Mouse (Mus musculus): ENCODE results near the gene Gga3.

Gene Gga3

DNA sequence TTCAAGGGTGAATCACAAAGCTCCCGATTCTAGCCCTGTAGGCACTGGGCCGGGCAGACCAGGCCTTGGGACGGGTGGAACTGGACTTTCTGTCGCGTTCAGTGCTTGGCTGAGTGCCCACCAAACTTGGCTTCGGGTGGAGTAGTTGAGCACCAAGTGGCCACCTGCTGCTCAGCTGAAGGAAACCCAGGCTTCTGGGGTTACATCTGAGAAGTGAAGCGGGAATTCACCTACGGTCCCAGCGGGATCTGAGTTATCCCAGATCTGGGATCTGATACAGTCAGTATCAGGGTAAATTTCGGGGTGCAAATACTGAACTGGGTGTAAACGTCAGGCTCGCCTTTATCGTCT lies 8.2 kb upstream of the Gga3 start:
- DNase-seq, result peak; percentile 74 to 75

DNA sequence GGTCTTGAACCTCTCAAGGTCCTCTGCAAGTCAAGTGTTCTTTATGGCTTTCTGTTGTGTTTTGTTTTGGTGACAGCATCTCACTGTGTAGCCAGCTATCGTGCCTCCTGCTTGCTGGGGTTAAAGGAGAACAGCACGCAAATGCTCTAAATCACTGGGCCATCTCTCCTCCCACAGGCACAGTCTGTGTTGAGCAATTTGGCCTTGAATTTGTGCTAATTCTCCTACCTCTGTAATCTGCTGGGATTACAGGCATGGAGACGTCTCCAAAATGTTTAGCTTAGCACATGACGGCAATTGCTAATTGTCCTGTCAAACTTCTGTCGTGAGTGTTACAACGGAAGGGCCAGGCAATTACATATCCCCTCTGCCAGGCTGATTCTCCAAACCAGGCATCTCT lies 7.3 kb upstream of the Gga3 start:
- no peak for DNase-seq

DNA sequence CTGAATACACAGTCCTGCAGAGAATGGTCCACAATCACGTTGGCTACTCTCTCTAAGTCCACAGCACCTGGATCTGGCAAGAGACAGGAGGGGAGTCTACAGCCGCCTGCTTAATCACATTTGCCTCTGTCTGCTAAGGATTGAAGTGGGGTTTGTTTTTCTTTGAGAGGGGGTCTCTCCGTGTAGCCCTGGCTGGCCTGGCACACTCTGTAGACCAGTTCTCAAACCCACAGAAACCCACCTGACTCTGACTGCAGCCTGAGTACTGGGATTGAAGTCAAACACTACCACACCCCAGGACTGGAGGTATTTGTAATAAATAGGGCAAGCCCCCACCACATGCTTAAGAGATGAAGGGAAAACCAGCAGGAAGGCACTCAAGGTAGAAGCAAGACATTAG lies 5.7 kb upstream of the Gga3 start:
- DNase-seq, result no peak

DNA sequence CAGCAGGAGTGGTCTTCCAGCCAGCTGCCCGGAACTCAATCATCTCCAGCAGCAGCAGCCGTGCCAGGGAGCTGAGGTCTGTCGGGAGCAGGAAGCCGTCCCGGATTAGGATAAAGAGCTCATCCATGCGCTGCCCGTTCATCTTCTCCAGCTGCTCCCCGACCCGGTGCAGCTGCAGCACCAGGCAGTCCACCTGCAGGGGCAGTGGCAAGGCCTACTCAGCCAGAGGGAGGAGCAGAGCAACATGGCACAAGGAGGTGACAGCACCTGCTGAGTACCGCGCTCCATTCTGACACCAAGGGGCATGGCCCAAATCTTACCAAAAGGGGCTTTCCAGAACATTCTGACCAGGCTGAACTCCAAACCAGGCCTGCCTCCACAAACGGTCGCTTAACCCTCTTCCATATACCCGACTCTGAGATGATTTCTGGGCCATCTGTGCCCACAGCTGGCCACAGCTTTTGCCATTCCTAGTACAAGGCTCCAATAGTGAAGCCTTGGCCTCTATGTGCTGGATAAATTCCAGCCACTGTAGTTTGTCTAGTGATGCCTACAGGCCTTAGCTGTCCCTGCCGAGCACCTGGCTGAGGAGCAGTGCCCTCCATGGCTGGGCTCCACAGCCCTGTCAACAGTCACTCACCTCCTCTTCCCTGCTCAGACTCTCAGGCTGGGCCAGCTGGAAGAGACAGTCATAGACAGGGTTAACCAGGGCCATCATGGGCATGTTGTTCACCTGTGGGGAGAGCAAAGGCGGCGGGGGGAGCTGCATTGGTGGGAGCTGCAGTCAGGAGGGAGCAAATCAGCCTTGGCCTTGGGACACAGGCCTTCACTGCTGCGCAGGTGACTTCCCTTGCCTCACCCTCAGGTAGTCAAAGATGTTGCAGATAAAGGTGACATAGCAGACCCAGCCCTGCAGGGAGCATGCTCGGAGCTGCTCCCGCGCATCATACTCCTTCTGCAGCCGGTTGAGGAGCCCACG lies 4.9 kb upstream of the Gga3 start:
- DNase-seq, result no peak

DNA sequence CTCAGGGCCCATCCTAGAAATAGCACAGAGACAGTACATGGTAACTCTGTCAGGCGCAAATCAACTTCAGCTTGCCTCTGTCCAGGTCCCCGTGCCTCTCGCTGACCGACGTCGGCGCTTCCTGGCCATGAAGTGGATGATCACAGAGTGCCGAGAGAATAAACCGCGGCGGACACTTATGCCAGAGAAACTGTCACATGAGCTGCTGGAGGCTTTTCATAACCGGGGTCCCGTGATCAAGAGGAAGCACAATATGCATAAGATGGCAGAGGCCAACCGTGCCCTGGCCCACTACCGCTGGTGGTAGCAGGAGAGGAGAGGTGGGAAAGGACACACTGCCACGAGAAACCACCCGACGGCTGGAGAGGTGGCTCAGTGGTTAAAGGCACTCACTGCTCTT lies 2.9 kb upstream of the Gga3 start:
- DNase-seq, result no peak

DNA sequence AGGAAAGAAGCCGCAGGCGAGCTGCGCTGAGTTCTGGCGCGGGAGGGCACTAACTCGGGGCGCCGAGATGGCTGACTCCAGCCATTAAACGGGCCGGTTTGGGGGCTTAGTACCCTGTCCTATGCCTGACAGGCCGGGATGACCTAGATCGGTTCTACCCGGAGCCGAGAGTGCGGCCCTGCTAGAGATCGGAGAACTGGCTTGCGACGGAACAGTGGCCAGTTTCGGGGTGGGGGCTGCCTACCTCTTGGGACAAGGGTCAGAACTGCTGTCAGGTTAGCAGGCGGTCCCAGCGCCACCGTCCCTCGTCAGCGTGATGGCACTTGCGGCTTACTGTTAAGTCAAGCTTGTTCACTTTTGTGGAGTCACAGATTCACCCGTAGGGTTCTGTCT lies 449 bp upstream of the Gga3 start:
- DNase-seq, result no peak

DNA sequence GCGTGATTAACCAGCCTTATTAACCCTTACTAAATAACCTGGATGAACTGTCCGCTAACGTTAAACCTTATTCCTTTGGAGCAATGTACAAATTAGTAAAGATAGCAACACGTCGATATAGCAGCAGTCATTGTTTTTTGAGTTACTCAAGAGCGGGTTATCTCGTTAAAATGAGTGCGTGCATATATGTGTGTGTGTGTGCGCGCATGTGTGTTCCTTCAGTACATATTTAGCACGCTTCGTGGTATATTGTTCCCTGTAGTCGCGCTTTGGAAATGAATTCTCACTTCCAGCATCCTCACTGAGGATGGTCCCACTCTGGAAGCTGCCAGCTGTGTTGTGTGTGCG lies 749 bp downstream of the Gga3 start:
- no peak for DNase-seq

DNA sequence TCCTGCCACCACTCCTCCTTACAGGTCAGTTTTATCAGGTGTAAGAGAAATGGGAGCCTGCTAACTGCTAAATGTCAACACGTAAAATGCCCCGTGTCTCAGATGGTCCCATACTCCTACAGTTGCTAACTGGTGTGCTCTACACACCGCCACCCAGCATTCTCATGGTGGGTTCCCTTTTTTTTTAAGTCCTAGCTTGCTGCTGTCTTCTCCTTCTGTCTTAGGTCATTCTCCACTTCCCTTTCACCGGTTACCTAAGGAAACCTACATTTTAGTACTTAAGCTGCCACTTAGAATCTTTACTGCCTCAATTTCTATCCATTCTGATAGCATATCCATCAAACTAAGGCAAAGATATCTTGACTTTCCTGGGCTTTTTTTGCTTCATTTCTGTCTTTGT lies 2.7 kb downstream of the Gga3 start:
- DNase-seq, result no peak

DNA sequence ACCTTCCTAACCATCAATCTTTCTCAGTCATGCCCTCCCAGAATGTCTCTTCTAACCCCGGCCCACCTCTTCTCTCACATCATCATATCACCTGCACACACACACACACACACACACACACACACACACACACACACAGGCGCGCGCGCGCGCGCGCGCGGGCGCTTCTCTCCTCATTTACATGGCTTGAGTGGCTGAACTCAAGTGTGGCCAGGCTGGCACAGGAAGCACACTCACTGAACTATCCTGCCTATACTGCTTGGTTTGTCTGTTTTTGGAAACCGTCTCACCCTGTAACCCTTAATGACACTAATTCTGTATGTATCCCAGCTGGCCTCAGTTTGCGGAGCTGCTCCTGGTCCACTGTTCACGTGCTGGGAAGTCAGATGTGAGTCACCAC lies 3.1 kb downstream of the Gga3 start:
- no peak for DNase-seq

DNA sequence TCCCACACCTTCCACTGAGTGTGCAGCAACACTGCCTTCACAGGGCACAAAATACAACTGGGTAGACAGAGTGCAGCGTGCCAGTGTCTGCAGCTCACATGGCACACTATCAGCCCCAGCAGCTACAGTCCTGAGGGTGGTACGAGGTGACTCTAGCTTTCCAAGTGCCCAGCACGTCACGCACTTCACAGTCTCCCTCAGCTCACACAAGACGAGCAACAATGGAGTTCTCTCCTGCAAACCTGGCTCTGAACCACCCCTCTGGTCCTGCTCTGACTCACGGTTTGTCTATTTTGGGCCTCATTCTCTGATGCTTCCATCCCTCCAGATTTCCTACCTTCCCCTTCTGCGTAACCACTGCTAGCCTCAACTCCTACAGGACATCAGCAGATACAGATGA lies 4.1 kb downstream of the Gga3 start:
- no peak for DNase-seq

DNA sequence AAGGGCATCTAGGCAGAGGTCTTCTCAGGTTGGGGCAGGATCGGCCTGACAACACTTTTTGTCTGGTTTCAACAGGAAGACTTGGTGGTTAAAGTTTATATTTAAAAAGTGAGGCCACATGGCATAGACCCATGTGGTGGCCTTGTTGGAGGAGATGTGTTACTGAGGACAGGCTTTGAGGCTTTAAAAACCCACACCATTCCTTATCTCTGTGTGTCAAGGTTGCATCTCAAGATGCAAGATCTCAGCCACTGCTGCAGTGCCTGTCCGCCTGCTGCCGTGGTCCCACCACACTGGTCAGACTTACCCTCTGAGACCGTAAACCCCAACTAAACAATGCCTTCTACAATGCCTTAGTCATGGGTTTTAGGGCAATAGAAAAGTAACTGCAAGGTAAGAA lies 5.5 kb downstream of the Gga3 start:
- no peak for DNase-seq

DNA sequence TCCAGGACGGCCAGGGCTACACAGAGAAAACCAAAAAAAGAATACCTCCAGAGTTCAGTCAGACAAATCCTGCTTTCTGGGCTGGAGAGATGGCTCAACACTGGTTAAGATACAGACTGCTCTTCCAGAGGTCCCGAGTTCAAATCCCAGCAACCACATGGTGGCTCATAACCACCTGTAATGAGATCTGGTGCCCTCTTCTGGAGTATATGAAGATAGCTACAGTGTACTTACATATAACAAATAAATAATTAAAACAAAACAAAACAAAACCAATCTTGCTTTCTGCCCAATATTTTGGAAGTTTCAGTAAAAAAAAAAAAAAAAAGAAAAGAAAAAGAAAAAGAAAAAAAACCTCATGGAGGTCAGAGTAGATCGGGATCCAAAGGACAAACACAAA lies 8.6 kb downstream of the Gga3 start:
- DNase-seq, result no peak

DNA sequence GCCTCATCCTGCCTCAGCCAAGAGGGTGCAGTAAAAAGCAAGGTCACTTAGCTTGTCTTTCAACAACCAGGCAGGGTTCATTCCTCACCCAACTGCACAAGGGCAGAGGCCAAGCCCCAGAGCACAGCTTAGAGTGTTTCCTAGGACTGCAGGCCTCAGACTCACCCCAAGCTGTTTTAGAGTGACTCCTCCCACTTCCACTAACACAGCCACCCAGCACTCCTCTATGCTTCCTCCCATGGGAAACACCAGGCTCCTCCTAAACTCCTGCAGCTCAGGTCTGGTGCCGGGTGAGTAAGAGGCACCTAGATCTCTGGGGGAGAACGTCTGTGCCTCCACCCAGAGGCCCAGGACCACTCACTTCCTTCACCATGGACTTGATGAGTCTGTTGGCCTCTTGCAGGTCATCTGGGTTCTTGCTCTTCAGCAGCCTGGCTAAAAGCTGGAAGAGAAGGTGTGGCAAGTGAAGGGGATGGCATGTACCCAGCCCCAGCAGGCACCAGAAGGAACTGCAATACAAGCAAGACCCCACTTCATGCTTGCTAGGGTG lies 13.2 kb downstream of the Gga3 start:
- no peak for DNase-seq

DNA sequence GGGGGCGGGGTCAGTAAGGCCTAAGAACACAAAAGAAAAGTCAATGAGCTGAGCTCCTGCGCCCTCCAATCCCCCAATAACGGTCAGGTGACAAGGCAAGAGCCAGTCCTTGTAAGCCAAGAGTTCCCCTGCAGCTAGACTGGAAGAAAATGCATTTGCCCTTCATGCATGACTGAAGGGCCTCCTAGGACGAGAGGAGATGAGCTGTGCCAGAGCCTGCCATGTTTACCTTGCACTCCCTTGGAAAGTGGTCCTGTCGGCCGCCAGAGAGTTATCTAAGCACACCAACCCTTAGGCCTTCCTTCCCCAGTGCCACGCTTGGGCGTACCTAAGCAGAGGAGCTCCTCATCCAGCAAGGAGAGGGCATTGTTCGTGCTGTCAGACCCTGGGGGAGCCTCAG lies 15.9 kb downstream of the Gga3 start:
- no peak for DNase-seq

DNA sequence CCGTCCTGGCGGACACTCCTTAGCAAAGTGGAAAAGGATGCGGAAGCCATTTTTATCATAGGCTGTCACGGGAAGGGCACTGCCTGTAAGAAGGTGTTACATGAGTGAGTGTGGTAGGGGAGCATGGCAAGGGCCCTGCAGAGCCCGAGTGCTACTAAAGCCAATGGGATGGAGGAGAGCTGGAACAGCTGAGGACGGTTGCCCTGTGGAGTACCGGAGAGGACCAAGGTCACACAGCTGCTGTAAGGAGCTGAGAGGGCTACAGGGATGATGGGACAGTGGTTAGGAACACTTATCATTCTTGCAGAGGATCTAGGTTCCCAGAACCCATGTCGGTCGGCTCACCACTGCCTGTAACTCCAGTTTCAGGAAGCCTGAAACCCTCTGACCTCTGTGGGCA lies 17.4 kb downstream of the Gga3 start:
- DNase-seq, result no peak

DNA sequence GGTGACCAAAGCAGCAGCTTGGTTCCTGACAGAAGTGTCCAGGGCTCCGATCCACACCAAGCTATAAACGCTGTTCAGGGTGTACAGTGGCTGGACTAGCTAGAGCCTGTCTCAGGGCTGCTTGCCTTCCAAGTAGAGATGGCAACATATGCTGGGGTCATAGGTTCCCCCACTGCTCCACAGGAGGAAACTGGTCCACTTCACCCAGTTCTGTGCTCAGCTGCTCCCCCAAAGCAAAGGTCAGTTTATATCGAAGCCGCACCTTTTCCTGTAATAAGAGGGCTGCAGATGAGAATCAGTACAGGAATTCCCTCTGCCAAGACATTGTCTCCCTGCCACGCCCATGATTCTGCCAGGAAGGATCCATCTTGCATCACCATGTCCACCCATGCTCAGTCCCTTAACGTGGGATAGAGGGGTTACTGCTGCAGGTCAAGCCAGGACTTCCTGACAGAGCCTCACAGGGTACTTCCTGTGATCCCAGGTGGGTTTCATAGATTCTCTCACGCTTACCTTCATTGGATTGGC lies 18.2 kb downstream of the Gga3 start:
- DNase-seq, result no peak

DNA sequence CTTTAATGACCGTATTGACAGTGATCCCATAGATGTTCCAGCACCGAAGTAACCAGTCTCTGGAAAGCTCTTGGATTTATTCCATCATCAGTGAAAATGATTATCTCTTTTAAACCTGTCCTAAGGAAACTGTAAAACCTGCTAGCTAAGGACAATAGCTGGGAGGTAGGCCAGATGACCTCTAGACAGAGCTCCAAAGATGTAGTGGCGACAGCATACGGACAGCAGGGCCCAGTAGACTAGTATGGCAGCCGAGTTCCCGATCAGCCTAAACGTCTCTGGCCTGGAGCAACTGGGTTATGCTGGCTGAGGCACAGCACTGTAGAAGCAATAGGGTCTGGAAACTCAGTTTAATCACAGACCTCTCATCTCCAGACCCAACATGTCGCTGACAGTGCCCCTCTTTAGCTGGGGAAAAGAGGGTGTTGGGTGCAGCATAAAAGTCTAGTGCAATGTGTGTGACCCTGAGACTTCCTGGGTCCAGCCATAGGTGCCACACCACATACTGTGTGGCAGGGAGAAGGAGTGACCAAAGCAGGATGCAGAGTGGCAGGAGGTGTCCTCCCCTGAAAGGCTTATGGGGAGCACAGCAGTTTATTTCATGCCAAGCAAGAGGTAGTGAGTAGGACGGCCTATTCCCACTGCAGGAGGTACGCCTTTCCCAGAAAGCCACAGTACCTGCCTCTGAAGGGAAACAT lies 19.3 kb downstream of the Gga3 start:
- no peak for DNase-seq

DNA sequence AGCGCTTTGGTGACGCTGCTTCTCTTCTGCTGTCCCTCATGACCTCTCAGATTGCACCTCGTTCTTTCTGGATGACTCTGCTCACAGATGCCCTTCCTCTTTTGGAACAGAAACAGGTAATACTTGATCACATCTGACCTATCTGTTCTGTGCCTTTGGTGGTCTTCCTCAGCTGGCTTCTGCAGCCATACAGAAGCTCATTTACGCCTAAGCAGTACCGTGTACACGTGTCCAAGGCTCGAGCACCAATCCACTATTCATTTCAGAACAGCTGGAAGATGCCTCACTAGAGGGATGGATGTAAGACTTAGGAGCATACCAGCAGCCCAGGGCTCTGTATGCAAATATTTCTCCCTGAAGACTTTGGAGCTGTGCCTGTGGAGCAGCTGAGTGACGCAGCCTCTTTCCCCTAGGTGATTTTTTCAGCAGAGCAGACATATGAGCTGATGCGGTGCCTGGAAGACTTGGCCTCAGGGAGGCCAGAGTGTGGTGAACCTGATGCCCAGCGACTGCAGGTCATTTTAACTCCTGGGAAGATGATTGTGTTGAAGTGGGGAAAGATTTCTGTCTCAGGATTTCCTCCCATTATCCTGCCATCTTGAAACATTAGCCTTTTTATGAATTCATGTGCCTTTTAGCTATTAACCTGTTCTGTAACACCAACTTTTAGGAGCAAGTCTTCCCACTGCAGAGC lies 20.8 kb downstream of the Gga3 start:
- DNase-seq, result no peak

DNA sequence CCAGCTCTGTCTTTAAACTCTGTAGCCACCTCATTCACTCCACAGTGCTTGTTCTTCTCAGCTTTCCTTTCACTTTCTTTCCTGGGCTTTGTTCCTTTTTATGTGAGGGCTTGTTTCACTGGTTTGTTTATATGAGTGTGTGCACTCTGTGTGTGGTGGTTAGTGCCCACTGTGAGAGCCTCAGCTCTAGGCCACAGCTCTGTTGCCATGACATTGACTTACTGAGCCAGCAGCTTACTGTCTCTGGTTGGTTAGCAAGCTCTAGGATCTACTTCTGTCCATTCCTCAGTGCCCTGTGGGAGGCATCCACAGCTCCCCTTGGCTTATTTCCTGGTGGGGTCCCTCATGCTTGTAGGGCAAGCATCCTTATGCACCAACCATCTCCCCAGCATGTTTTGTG lies 24.8 kb downstream of the Gga3 start:
- no peak for DNase-seq

DNA sequence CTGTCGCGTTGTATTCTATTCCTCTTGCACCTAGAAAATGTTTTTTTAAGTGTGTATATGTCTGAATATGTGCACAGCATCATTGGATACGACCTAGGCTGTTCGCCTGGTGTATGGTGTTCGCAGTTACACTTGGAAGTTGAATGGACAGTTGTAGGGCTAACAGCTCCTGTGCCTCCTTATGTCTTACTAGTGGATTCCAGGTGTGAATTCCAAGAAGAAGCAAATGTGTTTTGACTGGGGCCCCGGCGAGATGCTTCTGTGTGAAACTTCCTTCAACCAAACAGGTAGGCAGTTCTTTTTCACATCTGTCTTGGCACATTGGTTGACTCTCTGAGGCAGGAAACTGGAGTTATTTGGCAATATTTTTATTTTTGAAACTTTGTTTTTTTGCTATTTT lies 38.9 kb downstream of the Gga3 start:
- no peak for DNase-seq

DNA sequence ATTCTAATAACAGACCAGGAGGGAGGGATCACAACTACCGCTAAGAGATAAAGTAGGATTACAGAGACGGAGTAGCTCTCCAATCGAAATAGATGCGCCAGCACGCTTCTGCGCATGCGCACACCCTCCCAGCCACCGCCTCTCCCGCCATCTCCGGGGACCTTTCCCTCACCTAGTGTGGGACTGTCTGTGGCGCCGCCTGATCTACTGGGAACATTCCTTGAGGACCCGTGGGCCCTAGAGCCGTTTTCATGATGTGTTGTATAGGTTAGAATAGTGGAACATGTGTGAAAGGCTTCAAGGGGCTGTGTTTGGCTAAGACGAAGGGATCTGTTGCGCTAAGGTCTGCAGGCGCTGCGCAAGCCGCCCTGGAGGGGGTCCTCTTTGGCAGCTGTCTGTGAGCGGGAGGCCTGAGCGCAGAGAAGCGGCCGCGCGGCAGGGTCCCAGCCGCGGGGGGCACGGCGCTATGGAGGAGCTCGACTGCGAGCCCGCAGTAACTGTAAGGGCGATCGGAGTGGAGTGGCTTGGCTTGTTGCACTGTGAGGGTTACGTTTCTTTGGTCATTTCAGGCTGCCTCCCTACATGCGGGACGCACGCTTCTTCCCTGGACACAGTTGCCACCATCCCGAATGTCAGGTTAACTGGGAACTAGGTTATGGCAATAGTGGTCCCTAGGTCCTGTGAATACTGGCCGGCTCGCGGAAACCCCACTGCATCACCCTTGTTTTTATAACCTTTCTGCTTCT lies 39.6 kb downstream of the Gga3 start, which contains the start of gene Nup85:
Nup85 (plus strand) TSS at position 371 of the 746 bp plus-strand sequence.
- peak; percentile 96 to 98 for DNase-seq

DNA sequence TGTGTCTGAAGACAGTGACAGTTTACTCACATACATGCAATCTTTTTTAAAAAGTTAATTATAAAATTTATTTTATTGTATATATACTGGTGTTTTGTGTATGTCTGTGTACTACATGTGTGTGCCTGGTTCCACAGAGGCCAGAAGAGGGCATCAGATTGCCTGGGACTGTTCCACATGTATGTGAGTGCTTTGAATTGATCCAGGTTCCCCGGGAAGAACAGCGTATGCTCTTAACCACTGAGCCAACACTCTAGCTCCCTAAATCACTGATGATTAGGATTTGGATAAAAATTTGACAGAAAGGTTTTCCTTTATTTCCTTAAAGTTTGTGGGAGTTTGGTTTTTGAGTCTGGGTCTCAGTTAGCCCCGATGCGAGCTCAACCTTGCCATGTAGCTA lies 40.4 kb downstream of the Gga3 start:
- DNase-seq, result peak in 1 of 2 experiments; percentile 23

DNA sequence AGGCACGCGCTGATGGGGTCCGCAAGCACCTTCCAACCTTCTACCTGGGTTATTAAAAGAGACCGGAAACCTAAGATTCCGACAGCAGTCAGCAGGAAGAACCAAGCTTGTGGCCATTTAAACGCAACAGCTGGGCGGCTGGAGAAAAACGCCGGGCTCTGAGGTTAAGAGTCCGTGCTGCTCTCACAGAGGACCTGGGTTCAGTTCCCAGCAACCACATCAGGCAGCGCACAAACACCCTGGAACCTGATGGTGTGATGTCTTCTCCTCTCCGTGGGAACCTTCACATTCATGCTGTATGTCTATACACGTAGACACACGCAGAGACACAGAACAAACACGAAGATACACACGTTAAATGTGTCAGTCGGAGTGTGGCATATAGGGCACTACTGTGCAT lies 48.1 kb downstream of the Gga3 start:
- DNase-seq, result no peak
